10 mouse cellular contexts compared by ENCODE assay signal in genomic region chr2:80275136-80275535, GRCm38 (mm10). TPM values are rescaled to one million over a fixed set of nuclear protein-coding genes. Genes with fewer than 3 reads are reported as not detected.
A peak's percentile ranks its signal among the peaks of the same experiment; 100 is the strongest.
DNase-seq lines count a peak whose midpoint lies in the region; ATAC-seq and TF ChIP-seq lines count a peak whose summit lies in the region.
"Had no signal": no experiment of that assay in that cellular context is flagged by ENCODE, and none has a peak within 500 bp of the region (broad histone marks: within the 10 kb centered on the region; RNA-seq: fewer than 3 reads in every experiment).

No protein-coding gene starts in this region.

- H3K4me1 ChIP-seq in testis, adult 2 months (ENCODE audit: control insufficient read depth, insufficient read depth, low read length), result no peaks in the 10 kb centered on the region

- H3K4me3 ChIP-seq in testis, adult 2 months (ENCODE audit: control insufficient read depth, low read depth, low read length), result peak overlapping the region; percentile 13; the same call in 1 of the 2 replicates

- H3K36me3 ChIP-seq in testis, adult 2 months (ENCODE audit: control insufficient read depth, insufficient read depth, low read length), result no peaks in the 10 kb centered on the region

- no peak overlapping the region for H3K27ac ChIP-seq in testis, adult 2 months (ENCODE audit: control insufficient read depth, insufficient read depth, low read depth, low read length)

- no peaks in the 10 kb centered on the region for H3K27me3 ChIP-seq in testis, adult 2 months (ENCODE audit: control insufficient read depth, insufficient read depth, low read length)

- no peak for TF ChIP-seq CTCF in testis, adult 2 months (IDR thresholded peaks at IDR 0.05; ENCODE audit: control insufficient read depth, insufficient read depth, insufficient replicate concordance, low read depth, low read length)

- ATAC-seq in common myeloid progenitor, adult 5-6 weeks (replicated peaks; ENCODE audit: low read depth, poor library complexity, severe bottlenecking), result peak; percentile 88

- no peak for TF ChIP-seq POLR2A in testis, adult 2 months (IDR thresholded peaks at IDR 0.05; ENCODE audit: control insufficient read depth, low read depth, low read length)

- DNase-seq in heart, adult 18-20 months, result peak; percentile 22 to 46
- DNase-seq in heart, adult 8-10 months (ENCODE audit: low spot score), result no peak
- DNase-seq in testis, postnatal 14 days (ENCODE audit: low spot score), result no peak
- peak; percentile 24 for DNase-seq in layer of hippocampus, adult 9-10 months (ENCODE audit: low spot score)
- peak; percentile 23 for DNase-seq in right cerebral cortex, postnatal 14 days
- DNase-seq in urinary bladder, postnatal 10 days (ENCODE audit: low spot score), result no peak

RNA-seq across cellular contexts. Expression of gene Prdx6b, which starts 17.1 kb away (rescaled TPM):
- total RNA-seq in heart, adult 18-20 months (2021), result not detected
- total RNA-seq in heart, adult 8-10 months (2022), result not detected
- polyA plus RNA-seq in testis, adult 2 months (2012; rRNA removed), result 164 and 179 TPM in 2 replicates
- total RNA-seq in common myeloid progenitor, adult 5-6 weeks (2017), result not detected in 2 replicates
- total RNA-seq: layer of hippocampus, adult 8-10 months had no signal
- polyA plus RNA-seq: neural tube, embryonic 14.5 days had no signal

RNA-seq across cellular contexts. Expression of gene Dnajc10, which starts 40.1 kb away (rescaled TPM):
- total RNA-seq in heart, adult 18-20 months (2021), result 10 to 100 TPM; 33.7 to 35.2 TPM
- 10 to 100 TPM; 33.5 to 36.3 (median 35.4) TPM for total RNA-seq in heart, adult 8-10 months (2022)
- 26.6 and 27.2 TPM in 2 replicates for polyA plus RNA-seq in testis, adult 2 months (2012; rRNA removed)
- total RNA-seq in common myeloid progenitor, adult 5-6 weeks (2017), result 66.2 and 105 TPM in 2 replicates

Comparison
In these comparisons a context has a peak if more than half of its experiments do, and no peak if none do; other contexts are left out.
1. DNase-seq: peak in heart, adult 18-20 months (2 of 2), layer of hippocampus, adult 9-10 months (single experiment) and right cerebral cortex, postnatal 14 days (single experiment); none in heart, adult 8-10 months (single experiment), testis, postnatal 14 days (single experiment) and urinary bladder, postnatal 10 days (single experiment).